Mouse (Mus musculus) right cerebral cortex, postnatal 14 days (tissue): ENCODE measurements around the gene Zdhhc18.

ENCODE experiments used
- DNase-seq: peaks from one replicate; pipeline ENCODE4 v3.0.0; 2022

Zdhhc18 gene

GRCm38 (mm10) chr4:133629191-133629590, 20.8 kb downstream of the Zdhhc18 start:
- no peak for DNase-seq

DNA sequence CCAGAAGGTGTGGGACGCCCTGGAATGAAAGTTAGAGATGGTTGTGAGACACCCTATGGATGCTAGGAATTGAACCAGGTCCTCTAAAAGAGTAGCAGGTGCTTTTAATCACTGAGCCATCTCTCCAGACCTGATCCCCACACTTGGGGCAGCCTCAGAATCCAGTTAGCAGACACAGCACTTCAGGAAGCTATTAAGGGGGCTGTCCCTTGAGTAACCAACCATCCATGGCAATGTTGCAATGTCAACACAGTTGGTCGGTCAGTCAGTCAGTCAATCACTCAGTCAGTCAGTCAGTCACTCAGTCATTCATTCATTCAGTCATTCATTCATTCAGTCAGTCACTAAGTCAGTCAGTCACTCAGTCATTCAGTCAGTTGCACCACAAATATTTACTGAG, 21.4 kb downstream of the Zdhhc18 start:
- DNase-seq: no peak

- no peak for DNase-seq
Observed at GRCm38 (mm10) chr4:133627039-133627438, 22.9 kb downstream of the Zdhhc18 start.

DNA sequence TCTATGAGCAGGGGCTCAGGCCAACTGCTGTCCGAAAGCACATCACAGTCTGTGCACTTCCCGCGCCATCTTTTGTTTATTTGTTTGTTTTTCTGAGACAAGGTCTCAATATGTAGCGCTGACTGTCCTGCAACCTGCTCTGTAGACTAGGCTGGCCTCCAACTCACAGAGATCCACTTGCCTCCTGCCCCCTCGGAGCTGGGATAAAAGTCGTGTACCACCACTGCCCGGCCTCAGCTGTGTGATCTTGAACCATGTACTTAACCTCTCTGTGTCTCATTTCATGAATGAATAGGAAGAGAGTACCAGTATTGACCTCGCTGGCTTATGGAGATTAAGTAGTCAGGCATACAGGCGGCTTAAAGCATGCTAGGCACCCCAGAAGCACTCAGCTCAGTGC, 23.3 kb downstream of the Zdhhc18 start:
- no peak for DNase-seq

DNA sequence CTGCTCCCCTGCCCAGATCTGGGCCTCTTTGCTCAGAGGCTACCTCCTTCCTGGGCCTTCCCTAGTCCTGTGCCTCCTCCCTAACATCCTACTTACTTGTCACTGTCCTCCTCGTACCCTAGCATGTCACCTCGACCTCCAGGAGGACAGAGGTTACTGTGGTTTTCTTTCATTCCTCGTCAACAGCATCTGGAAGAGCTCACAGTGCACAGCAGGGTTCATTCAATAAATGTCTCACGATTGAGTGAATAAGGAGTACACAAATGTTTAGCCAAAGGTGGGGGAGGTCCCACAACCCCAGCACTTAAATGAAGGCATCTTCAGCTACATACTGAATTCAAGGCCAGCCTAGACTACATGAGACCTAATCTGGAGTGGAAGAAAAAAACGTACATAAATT, 23.7 kb downstream of the Zdhhc18 start:
- DNase-seq: no peak

DNA sequence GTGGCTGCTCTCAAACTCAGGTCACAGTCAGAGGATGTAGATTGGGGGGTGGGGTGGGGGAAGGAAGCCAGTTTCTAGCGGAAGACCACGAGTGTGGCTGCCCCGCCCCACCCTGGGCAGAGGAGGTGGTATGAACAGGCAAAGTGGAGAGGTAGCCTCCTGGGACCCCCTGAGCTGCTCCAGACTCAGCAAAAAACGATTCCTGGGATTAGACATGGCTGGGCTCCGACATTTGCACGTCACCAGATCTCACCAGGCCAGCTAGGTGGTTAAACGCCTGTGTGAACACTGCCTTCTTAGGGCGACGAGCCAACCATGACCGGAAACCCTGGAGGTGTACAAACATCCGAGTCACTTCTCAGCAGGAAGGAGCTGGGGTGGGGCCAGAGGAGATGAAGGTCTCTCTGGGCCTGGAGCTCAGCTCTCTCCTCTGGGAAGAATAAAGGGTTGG, 24.3 kb downstream of the Zdhhc18 start:
- no peak for DNase-seq

DNA sequence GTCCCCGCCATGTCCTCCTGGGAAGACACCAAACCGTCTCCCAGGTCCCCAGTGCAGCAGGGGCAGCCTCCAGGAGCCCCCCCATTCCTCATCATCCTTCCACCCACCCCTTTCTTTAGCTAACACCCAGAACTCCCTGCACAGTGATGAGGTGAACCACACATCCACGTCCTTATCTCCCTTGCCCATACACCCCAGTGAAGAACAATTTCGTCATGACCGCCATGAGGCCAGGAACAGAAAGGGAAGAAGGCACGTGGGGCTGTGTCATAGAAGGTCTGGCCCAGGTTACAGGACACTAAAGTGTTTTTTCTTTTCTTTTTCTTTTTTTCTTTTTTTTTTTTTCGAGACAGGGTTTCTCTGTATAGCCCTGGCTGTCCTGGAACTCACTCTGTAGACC, 25.1 kb downstream of the Zdhhc18 start:
- no peak for DNase-seq

DNA sequence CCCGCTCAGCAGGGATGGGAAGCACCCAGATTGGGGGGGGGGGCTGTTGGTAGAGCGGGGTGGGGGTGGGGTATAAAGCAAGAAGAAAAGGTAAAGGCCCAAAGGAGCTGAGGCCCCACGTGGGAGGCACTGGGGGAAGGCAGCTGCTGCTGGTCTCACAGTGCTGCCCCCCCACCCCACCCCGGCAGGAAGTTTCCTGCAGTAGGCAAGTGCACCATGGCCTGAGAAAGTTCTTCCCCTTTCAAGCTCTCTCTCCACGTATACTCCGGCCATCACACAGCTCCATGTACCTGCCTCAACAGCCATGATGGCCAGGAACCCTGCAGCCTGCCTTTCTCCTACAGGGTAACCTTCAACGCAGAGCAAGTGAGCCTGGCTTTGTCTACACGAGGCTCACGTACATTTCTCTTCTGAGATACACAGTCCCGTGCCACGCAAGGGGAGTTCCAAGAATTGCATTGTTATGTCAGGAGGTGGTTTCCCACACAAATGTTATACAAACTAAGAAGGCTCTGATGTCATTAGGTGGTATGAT, 27.7 kb downstream of the Zdhhc18 start:
- no peak for DNase-seq

DNA sequence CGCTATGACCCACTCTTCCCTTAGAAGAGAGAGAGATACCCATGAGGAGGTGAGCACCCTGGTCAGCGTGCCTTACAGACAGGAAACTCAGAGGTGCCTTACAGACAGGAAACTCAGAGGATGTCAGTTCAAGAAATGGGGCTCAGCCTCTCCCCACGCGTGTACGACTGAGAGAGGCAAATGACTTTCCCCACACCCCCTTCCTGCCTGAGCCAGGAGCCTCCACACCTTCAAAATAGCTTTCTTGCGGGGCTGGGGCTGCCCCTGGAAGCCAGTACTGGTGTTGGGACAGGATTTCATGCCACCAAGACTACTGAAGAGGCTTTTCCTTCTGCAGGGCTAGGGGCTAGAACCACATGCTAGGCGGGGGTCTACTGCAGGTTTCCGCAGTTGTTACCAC, 29.3 kb downstream of the Zdhhc18 start:
- no peak for DNase-seq

- no peak for DNase-seq
Observed at GRCm38 (mm10) chr4:133619473-133620136, 30.3 kb downstream of the Zdhhc18 start.

- no peak for DNase-seq
Observed at GRCm38 (mm10) chr4:133617936-133618335, 32.0 kb downstream of the Zdhhc18 start.

GRCm38 (mm10) chr4:133615416-133615815, 34.5 kb downstream of the Zdhhc18 start:
- DNase-seq: no peak

DNA sequence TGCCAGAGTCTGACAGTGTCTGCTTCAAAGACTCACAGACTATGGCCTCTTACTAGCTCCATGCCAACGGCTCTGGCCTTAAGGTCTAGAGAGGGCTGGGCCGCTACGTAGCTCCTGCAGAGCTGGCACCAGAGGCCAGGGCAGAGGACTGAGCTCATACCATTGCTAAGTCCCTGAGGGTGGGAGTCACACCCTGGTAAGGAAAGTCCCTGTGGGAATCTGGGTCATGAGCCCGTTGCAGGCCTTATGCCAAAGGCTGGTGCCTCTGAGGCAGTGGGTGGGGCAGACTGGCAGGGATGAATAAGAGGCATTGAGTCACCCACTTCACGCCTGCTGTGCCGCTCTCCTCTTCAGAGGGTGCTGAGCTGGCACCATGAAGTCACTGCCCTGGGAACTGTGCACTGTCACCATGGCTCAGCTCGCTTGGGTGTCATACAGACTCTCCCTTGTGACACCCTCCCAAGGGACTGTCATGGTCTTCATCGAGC, 35.6 kb downstream of the Zdhhc18 start:
- DNase-seq: peak; percentile 43

GRCm38 (mm10) chr4:133613867-133614266, 36.1 kb downstream of the Zdhhc18 start:
- no peak for DNase-seq

- DNase-seq: no peak
Observed at GRCm38 (mm10) chr4:133613026-133613425, 36.9 kb downstream of the Zdhhc18 start.

GRCm38 (mm10) chr4:133612416-133612815, 37.5 kb downstream of the Zdhhc18 start:
- DNase-seq: no peak

- no peak for DNase-seq
Observed at GRCm38 (mm10) chr4:133611815-133612214, 38.1 kb downstream of the Zdhhc18 start.

DNA sequence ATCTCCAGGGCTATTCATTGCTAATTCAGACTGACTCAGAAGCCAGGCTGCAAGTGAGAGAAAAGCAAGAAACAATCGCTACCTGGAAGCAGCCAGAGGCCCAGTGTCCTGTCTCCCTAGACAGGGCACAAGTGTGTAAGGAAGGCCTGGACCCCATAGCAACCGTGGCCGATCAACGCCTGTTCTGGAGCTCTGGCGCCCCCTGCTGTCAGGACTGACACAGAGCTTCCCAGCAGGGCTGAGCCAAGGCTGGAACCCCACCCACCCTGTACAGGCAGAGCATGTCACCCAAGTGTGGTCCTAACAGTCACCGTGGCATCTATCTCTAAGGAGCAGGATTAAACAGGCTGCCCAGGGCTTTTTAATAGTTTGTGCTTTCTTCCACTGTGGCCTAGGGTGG, 40.2 kb downstream of the Zdhhc18 start:
- peak; percentile 84 for DNase-seq

GRCm38 (mm10) chr4:133607284-133607683, 42.7 kb downstream of the Zdhhc18 start:
- no peak for DNase-seq

- no peak for DNase-seq
Observed at GRCm38 (mm10) chr4:133605330-133605729, 44.6 kb downstream of the Zdhhc18 start.

DNA sequence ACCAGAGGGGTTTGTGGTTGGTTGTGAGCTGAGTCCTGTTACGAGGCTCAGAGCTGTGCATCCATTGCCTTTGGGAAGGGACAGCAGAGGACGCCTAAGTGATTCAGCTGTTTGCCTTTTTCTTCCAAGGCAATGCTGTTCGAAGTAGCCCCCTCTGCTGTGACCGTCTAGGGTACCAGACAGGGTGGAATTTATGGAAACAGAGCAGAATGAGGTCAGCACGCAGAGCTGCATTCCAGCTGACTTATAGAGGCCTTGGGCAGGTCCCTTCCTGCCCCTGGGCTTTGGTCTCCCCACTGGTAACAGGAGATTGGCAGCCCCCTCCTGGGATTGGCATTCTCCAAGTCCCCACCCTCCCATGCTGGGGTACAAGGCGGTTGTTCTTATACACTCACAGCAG, 45.1 kb downstream of the Zdhhc18 start:
- DNase-seq: no peak

GRCm38 (mm10) chr4:133604175-133604574, 45.8 kb downstream of the Zdhhc18 start:
- no peak for DNase-seq

DNA sequence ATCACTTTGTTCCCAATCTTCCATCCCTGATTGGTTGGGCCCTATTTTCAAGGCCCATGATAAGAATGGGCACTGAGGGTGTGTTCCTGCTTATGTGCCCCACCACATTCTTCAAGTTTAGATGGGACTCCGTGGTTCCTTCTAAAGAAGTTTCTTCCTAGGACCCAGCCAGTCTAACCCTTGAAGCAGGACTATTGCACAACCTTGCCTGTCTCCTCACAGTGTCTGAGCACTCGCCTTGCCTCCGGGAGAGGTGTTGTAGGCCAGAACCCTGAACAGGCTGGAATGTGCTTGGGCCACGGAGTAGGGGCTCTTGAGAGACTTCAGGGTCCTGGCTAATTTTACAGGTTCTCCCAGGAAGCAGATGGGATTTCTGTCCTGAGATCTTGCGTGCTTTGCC, 46.9 kb downstream of the Zdhhc18 start:
- DNase-seq: no peak

DNA sequence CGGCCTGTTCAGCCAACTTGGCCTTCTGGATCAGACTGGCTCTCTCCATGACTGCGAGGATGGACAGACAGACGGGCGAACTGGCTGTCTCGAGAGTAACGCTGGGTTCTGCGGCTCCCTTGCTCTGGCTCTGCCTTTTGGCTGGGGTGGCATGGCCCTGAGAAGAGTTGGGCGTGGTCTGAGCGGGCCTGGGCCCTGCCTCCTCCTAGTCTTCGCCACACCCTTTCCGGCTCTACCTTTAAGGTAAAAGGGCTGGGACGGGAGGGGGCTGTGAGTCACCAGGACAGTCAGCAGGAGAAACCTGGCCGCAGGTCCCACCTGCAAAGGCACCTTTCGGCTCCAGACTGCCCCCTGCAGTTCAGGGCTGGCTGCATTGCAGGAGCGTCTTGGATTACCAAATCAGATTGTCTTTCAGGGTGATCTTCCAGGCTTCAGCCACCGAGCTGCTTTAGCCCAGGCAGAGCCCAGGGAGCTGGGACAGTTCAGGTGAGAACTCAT, 48.2 kb downstream of the Zdhhc18 start, which contains the start of gene Sfn:
Gene Sfn (minus strand): TSS at position 448 of the 498 bp plus-strand sequence.
- DNase-seq: no peak

DNA sequence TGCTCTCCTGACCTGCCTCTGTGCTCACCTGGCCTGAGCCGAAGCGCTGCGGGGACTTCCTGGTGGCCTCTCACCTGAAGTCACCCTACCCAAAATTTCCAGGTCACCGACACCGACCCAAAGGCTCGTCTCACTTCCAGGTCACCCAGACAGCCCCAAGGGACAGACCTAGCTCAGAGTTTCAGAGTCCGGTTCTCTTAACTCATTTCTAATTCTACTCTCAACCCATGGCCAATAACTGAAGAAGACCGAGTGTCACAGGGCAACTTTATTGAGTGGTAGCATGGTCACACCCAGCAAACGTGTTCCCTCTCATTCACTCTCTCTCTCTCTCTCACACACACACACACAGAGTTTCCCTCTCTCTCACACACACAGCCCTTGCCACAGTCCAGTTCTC, 49.6 kb downstream of the Zdhhc18 start:
- DNase-seq: no peak
